Comparison of ENCODE assay signal across 9 mouse cellular contexts in the genomic region with DNA sequence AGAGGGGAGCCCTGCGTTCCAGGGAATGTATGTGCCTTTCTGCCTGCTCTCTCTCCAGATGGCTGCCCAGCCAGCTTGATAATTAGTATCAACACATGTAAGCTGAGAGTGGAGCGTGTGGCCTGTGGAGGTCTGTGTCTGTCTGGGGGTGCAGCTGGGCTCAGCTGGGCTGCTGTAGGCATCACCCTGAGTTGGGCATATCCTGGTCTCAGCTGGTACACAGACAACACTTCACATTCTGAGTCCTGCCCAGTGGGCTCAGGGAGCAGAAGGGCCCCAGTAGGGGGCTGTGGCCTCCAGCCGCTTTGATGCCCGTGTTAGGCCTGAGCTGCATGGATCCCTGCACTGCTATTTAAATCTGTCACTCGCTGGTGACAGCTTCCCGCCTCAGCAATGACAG.
DNase-seq lines count a peak whose midpoint lies in the region; ATAC-seq and TF ChIP-seq lines count a peak whose summit lies in the region.
"Had no signal": no experiment of that assay in that cellular context is flagged by ENCODE, and none has a peak within 500 bp of the region (broad histone marks: within the 10 kb centered on the region; RNA-seq: fewer than 3 reads in every experiment).

No protein-coding gene starts in this region.

- no peak overlapping the region for H3K27ac ChIP-seq in cerebellum, adult 2 months (ENCODE audit: insufficient read depth, low read length)
- peak overlapping the region; percentile 11; the same call in 1 of the 2 replicates for H3K27ac ChIP-seq in kidney, embryonic 15.5 days
- H3K27ac ChIP-seq in limb, embryonic 10.5 days = peak overlapping the region; percentile 25; the same call in 1 of the 2 replicates
- H3K27ac ChIP-seq in neural tube, embryonic 15.5 days (replicated peaks) = no peak overlapping the region; the same call in 1 of the 2 replicates
- no peak overlapping the region for H3K27ac ChIP-seq in liver, embryonic 11.5 days (ENCODE audit: low read depth, low read length)

- no peak for TF ChIP-seq POLR2A in cerebellum, adult 2 months (IDR thresholded peaks at IDR 0.05; ENCODE audit: borderline replicate concordance, insufficient read depth, low read length)

- TF ChIP-seq CTCF in cerebellum, adult 2 months (IDR thresholded peaks at IDR 0.05; ENCODE audit: borderline replicate concordance, insufficient read depth, low read depth, low read length) = no peak

- H3K4me3 ChIP-seq in cerebellum, adult 2 months (replicated peaks; ENCODE audit: insufficient read depth, low read depth, low read length) = no peak overlapping the region
- H3K4me3 ChIP-seq in kidney, embryonic 15.5 days (replicated peaks) = no peak overlapping the region
- H3K4me3 ChIP-seq in limb, embryonic 10.5 days = no peak overlapping the region
- no peak overlapping the region for H3K4me3 ChIP-seq in neural tube, embryonic 15.5 days (replicated peaks)
- H3K4me3 ChIP-seq in liver, embryonic 11.5 days (ENCODE audit: low read depth, low read length) = no peak overlapping the region
- H3K4me3 ChIP-seq: myocyte had no signal

- no peak for ATAC-seq in cerebellum, adult (ENCODE audit: insufficient number of reproducible peaks, low FRiP score, low TSS enrichment)
- peak; percentile 72 for ATAC-seq in kidney, embryonic 15.5 days (replicated peaks; ENCODE audit: low FRiP score)
- peak; percentile 60; the same call in 1 of the 2 replicates for ATAC-seq in neural tube, embryonic 15.5 days (ENCODE audit: low FRiP score)
- ATAC-seq in liver, embryonic 11.5 days (replicated peaks; ENCODE audit: low FRiP score) = no peak

- DNase-seq in cerebellum, adult 2 months = peak; percentile 16 to 25
- no peak for DNase-seq in kidney, postnatal 10 days
- DNase-seq in limb, embryonic 10.5 days (ENCODE audit: low spot score) = no peak
- DNase-seq in liver, embryonic 11.5 days (ENCODE audit: low spot score) = no peak
- no peak for DNase-seq in cerebellum, adult 9-10 months

- H3K4me1 ChIP-seq in cerebellum, adult 2 months (ENCODE audit: control insufficient read depth, insufficient read depth, low read length) = peaks cover 22% of the 10 kb centered on the region
- peaks cover 56% of the 10 kb centered on the region for H3K4me1 ChIP-seq in kidney, embryonic 15.5 days
- H3K4me1 ChIP-seq in limb, embryonic 10.5 days = peaks cover 43% of the 10 kb centered on the region
- peaks cover 26% of the 10 kb centered on the region for H3K4me1 ChIP-seq in neural tube, embryonic 15.5 days
- H3K4me1 ChIP-seq in liver, embryonic 11.5 days (replicated peaks; ENCODE audit: control insufficient read depth, insufficient read depth, low read length) = no peaks in the 10 kb centered on the region; the same call in 1 of the 2 replicates

- 0 out of 2 replicates have a peak, but pooled peaks cover 3% of the 10 kb centered on the region for H3K36me3 ChIP-seq in kidney, embryonic 15.5 days
- peaks cover 6% of the 10 kb centered on the region; the same call in 1 of the 2 replicates for H3K36me3 ChIP-seq in limb, embryonic 10.5 days
- H3K36me3 ChIP-seq in neural tube, embryonic 15.5 days = no peaks in the 10 kb centered on the region
- H3K36me3 ChIP-seq in liver, embryonic 11.5 days (ENCODE audit: control insufficient read depth, insufficient read depth, low read length) = no peaks in the 10 kb centered on the region

- H3K9me3 ChIP-seq in kidney, embryonic 15.5 days (replicated peaks) = peaks cover 5% of the 10 kb centered on the region; the same call in 1 of the 2 replicates
- no peaks in the 10 kb centered on the region for H3K9me3 ChIP-seq in limb, embryonic 10.5 days (replicated peaks)
- no peaks in the 10 kb centered on the region for H3K9me3 ChIP-seq in neural tube, embryonic 15.5 days (replicated peaks)
- no peaks in the 10 kb centered on the region; the same call in 1 of the 2 replicates for H3K9me3 ChIP-seq in liver, embryonic 11.5 days (ENCODE audit: control insufficient read depth, low read length)

- no peak overlapping the region for H3K4me2 ChIP-seq in kidney, embryonic 15.5 days
- H3K4me2 ChIP-seq in neural tube, embryonic 15.5 days = no peak overlapping the region
- H3K4me2 ChIP-seq in liver, embryonic 11.5 days = no peak overlapping the region

- WGBS in cerebellum, adult 2 months = 47% methylated on average over 6 of the region's 6 CpGs
- 34% methylated on average over 6 of the region's 6 CpGs for WGBS in kidney, embryonic 15.5 days
- 23% methylated on average over 6 of the region's 6 CpGs for WGBS in limb, embryonic 10.5 days
- 24% methylated on average over 6 of the region's 6 CpGs for WGBS in neural tube, embryonic 15.5 days
- 48% methylated on average over 6 of the region's 6 CpGs for WGBS in liver, embryonic 11.5 days

- no peak overlapping the region for H3K9ac ChIP-seq in kidney, embryonic 15.5 days
- no peak overlapping the region for H3K9ac ChIP-seq in neural tube, embryonic 15.5 days (replicated peaks)
- no peak overlapping the region for H3K9ac ChIP-seq in liver, embryonic 11.5 days (ENCODE audit: low read depth, low read length)

- no peaks in the 10 kb centered on the region for H3K27me3 ChIP-seq in cerebellum, adult 2 months (ENCODE audit: control insufficient read depth, insufficient read depth, low read length)
- no peaks in the 10 kb centered on the region for H3K27me3 ChIP-seq in kidney, embryonic 15.5 days
- no peaks in the 10 kb centered on the region for H3K27me3 ChIP-seq in limb, embryonic 10.5 days (ENCODE audit: low read depth, poor library complexity, severe bottlenecking)
- no peaks in the 10 kb centered on the region for H3K27me3 ChIP-seq in neural tube, embryonic 15.5 days (replicated peaks)
- H3K27me3 ChIP-seq in liver, embryonic 11.5 days (replicated peaks; ENCODE audit: control insufficient read depth, insufficient read depth, low read length) = no peaks in the 10 kb centered on the region

Comparison
In these comparisons a context has a peak if more than half of its experiments do, and no peak if none do; other contexts are left out.
1. DNase-seq: peak in cerebellum, adult 2 months (2 of 2); none in kidney, postnatal 10 days (single experiment), limb, embryonic 10.5 days (single experiment), liver, embryonic 11.5 days (single experiment) and cerebellum, adult 9-10 months (single experiment).
2. H3K27ac ChIP-seq: peak in kidney, embryonic 15.5 days (single experiment) and limb, embryonic 10.5 days (single experiment); none in cerebellum, adult 2 months (single experiment), neural tube, embryonic 15.5 days (single experiment) and liver, embryonic 11.5 days (single experiment).
3. ATAC-seq: peak in kidney, embryonic 15.5 days (single experiment) and neural tube, embryonic 15.5 days (single experiment); none in cerebellum, adult (single experiment) and liver, embryonic 11.5 days (single experiment).